Mouse (Mus musculus): ENCODE results near the gene Mthfd1l. TPM values are rescaled to one million over a fixed set of nuclear protein-coding genes. Genes with fewer than 3 reads are reported as not detected.

Gene Mthfd1l
- polyA plus RNA-seq, 1 experiment from 2014 or later = 6.7 TPM

DNA sequence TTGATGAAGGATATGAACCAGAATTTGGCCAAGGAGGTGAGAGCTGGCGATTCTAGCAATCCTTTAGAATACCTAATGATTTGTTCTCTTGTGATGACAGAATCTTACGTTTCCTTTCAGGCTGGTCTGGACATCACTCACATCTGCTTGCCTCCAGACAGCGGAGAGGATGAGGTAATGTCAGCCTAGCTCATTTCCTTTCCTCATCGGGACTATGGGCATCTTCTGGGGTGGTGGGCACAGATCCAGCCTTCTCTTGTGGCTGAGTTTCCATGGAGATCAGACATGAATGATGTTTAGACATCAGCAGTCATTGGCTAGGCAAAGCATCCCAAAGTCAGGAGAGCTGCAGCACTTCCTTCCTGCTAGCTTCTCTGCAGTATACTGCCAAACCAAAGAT lies 7.3 kb downstream of the Mthfd1l start:
- no peak overlapping the region for H3K4me2 ChIP-seq
- peaks cover 6% of the 10 kb centered on the region for H3K36me3 ChIP-seq
- no peak overlapping the region for H3K4me3 ChIP-seq (replicated peaks)
- no peak for ATAC-seq (ENCODE audit: low FRiP score)
- H3K9me3 ChIP-seq (replicated peaks) = no peaks in the 10 kb centered on the region
- no peaks in the 10 kb centered on the region for H3K4me1 ChIP-seq
- H3K27me3 ChIP-seq (replicated peaks) = no peaks in the 10 kb centered on the region
- WGBS = 77% methylated on average over 4 of the region's 4 CpGs
- H3K27ac ChIP-seq (replicated peaks) = no peak overlapping the region
- no peak overlapping the region for H3K9ac ChIP-seq (replicated peaks)

DNA sequence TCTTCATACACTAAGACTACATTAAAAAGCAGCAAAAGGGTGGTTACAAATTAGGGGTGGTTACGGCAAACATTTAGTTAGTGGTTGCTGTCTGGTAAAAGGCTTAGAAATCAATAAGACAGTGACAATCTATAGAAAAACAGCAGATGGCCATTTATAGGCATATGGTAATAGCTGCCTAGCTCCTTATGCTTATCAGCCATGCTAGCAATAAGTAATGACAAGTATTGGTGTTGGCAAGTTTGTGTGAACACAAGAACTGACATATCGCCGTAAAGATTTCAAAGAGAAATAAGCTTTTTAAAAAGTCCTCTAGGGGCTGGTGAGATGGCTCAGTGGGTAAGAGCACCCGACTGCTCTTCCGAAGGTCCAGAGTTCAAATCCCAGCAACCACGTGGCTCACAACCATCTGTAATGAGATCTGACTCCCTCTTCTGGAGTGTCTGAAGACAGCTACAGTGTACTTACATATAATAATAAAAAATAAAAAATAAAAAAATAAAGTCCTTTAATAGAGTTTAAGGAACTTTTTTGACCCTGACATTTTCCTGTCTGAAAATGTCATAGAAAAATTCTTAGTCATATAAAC lies 17.5 kb downstream of the Mthfd1l start:
- Histone ChIP-seq H3K4me3 (replicated peaks) (no peak overlapping the region), H3K9me3 (replicated peaks) (no peaks in the 10 kb centered on the region), H3K4me2 (no peak overlapping the region), H3K9ac (replicated peaks) (no peak overlapping the region), H3K36me3 (peaks cover 19% of the 10 kb centered on the region), H3K4me1 (no peaks in the 10 kb centered on the region), H3K27me3 (replicated peaks) (no peaks in the 10 kb centered on the region), H3K27ac (replicated peaks) (no peak overlapping the region)
- 93% methylated on average over 6 of the region's 6 CpGs for whole genome bisulfite sequencing
- no peak for ATAC-seq (ENCODE audit: low FRiP score)

DNA sequence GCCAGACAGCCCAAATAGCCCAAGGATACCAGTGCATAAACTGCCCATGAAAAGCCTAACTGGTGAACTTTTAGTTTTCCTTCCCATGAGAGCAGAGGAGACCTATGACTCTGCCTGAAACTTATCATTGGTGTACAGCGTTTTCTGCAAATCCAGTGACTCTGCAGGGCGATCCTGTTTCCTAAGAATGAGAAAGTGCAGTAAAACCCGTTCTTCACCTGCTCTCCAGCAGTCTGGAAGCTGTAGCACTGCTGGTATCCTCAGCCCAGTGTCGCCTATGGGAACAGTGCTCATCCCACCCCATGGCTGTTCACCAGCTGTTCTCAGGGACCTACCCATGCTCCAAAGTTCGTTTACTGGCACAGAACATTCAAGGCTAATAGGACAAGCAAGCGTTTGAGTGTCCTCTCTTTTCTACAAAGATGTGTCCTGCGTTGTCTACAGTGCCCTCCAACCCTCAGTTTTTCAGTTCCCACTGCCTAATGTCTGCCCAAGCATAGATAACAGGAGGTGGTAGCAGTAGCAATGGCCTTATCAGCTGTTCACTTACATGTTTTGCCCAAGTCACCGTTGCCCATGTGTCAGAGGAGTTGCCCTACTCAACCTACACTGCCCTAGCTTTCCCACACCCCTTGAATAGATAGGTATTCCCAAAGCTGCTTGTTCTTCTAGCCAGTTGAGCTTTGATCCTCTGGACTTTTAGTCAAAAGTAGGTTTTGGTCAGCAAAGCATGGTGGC lies 20.6 kb downstream of the Mthfd1l start:
- Histone ChIP-seq H3K4me2 (no peak overlapping the region), H3K36me3 (peaks cover 19% of the 10 kb centered on the region), H3K9me3 (replicated peaks) (no peaks in the 10 kb centered on the region), H3K4me3 (replicated peaks) (no peak overlapping the region), H3K9ac (replicated peaks) (no peak overlapping the region), H3K27ac (replicated peaks) (no peak overlapping the region), H3K27me3 (replicated peaks) (no peaks in the 10 kb centered on the region), H3K4me1 (no peaks in the 10 kb centered on the region)
- ATAC-seq (ENCODE audit: low FRiP score) = no peak
- WGBS = 95% methylated on average over 8 of the region's 8 CpGs

DNA sequence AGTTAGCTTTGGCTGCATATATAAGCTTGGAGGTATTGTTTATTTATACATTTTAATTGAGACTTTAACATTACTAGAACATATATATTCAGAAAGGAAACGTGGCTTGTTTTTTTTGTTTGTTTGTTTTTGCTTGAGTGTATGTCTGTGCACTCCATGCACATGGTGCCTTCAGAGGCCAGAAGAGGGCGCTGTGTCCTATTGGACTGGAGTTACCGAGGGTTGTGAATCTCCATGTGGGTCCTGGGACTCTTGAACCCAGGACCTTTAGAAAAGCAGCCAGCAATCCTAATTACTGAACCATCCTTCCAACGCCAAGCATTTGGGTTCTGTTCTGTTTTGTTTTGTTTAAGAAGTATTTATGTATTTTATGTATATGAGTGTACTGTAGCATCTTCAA lies 22.4 kb downstream of the Mthfd1l start:
- ATAC-seq (ENCODE audit: low FRiP score) = no peak
- H3K27me3 ChIP-seq (replicated peaks) = no peaks in the 10 kb centered on the region
- no peak overlapping the region for H3K4me3 ChIP-seq (replicated peaks)
- H3K27ac ChIP-seq (replicated peaks) = no peak overlapping the region
- no peaks in the 10 kb centered on the region for H3K4me1 ChIP-seq
- H3K9me3 ChIP-seq (replicated peaks) = no peaks in the 10 kb centered on the region
- H3K36me3 ChIP-seq = peaks cover 9% of the 10 kb centered on the region; the same call in 1 of the 2 replicates
- H3K9ac ChIP-seq (replicated peaks) = no peak overlapping the region
- H3K4me2 ChIP-seq = no peak overlapping the region
- 89% methylated on average over 4 of the region's 4 CpGs for WGBS

DNA sequence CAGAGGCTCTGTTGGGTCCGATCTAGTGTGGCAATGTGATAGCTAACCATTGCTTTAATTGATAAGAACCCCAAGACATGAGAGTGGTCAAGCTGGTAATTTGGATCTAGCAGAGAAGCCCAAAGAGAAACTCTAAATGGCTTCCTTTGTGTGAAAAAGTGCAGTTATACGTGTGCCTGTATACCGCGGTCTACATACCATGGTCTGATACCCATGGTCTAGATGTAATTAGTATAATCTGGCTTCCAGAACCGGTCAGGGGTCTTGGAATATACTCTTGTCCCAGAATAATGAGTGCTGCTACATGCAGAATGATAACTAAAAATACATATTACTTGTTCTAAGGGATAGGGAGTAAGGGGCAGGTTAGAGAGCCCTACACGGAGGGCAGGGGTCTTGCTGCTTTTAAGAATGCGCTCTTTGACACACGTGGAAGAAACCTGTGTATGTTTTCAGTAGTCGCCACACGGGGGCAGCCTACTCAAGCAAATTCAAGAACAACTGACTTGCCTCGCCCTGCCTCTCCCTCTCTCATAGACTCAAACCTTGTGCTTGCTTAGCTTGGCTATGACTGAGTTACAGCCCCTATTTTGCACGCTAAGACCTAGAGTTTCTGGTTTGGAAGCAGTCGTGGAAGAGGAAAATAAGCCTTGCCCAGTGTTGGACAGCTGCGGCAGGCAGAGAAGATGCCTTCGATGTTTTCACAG lies 23.4 kb downstream of the Mthfd1l start:
- no peak overlapping the region for H3K4me2 ChIP-seq
- no peaks in the 10 kb centered on the region for H3K4me1 ChIP-seq
- no peaks in the 10 kb centered on the region for H3K9me3 ChIP-seq (replicated peaks)
- 0 out of 2 replicates have a peak, but pooled peaks cover 4% of the 10 kb centered on the region for H3K36me3 ChIP-seq
- H3K9ac ChIP-seq (replicated peaks) = no peak overlapping the region
- WGBS = 53% methylated on average over 15 of the region's 15 CpGs
- peak; percentile 88 for ATAC-seq (ENCODE audit: low FRiP score)
- H3K4me3 ChIP-seq (replicated peaks) = no peak overlapping the region
- H3K27ac ChIP-seq (replicated peaks) = peak overlapping the region; percentile 63; the same call in 1 of the 2 replicates
- H3K27me3 ChIP-seq (replicated peaks) = no peaks in the 10 kb centered on the region

DNA sequence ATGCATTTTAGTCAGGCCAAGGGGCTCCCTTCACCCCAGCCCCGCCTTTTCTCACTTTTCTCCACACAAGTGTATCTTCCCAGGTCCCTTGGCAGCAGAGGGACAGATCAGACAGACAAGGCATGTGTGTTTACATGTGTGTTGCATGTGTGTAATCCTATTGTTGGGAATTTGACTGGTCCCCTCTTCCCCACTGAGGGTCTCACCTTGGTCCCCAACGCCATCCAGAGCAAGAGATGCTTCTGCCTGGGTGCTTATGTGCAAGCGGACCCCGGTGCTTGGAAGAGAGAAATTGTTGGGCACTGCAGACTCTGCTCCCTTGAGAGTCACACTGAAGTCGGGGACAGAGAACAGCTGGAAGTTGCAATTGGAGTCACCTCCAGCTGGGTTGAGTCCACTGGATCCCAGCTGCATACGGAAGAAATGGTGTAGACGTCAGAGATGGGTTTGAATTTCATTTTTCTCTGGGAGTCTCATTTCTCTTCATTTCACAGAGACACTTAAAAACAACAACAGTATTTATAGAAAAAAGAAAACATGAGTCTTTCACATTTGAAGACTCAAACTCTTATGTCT lies 25.0 kb downstream of the Mthfd1l start:
- Histone ChIP-seq H3K9ac (replicated peaks) (no peak overlapping the region), H3K4me1 (no peaks in the 10 kb centered on the region), H3K36me3 (no peaks in the 10 kb centered on the region), H3K27me3 (replicated peaks) (no peaks in the 10 kb centered on the region), H3K4me3 (replicated peaks) (no peak overlapping the region), H3K9me3 (replicated peaks) (no peaks in the 10 kb centered on the region), H3K27ac (replicated peaks) (no peak overlapping the region), H3K4me2 (no peak overlapping the region)
- no peak for ATAC-seq (ENCODE audit: low FRiP score)
- 83% methylated on average over 7 of the region's 7 CpGs for WGBS

DNA sequence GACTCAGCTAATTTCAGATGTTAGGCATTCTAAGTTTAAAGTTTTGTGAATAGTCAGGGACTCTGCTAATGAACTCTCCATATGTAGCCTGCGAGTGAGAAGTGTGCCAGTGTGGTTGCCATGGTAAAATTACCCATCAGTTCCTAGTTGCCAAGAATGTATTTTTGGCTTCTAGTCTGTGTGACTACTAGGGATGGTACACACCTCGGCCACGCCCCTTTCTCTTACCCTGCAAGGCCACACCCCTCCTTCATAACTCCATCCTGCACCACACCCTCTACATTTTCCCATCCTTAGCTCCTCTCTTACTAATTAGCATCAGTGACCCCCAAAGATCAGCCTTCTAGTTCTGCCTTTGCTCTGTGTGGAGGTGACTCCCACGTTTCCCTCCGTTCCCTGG lies 29.8 kb downstream of the Mthfd1l start:
- Histone ChIP-seq H3K27me3 (replicated peaks) (no peaks in the 10 kb centered on the region), H3K27ac (replicated peaks) (no peak overlapping the region), H3K36me3 (no peaks in the 10 kb centered on the region), H3K4me2 (no peak overlapping the region), H3K9me3 (replicated peaks) (no peaks in the 10 kb centered on the region), H3K4me3 (replicated peaks) (no peak overlapping the region), H3K4me1 (peaks cover 16% of the 10 kb centered on the region), H3K9ac (replicated peaks) (no peak overlapping the region)
- ATAC-seq (ENCODE audit: low FRiP score) = no peak
- WGBS = 84% methylated on average over 5 of the region's 5 CpGs

DNA sequence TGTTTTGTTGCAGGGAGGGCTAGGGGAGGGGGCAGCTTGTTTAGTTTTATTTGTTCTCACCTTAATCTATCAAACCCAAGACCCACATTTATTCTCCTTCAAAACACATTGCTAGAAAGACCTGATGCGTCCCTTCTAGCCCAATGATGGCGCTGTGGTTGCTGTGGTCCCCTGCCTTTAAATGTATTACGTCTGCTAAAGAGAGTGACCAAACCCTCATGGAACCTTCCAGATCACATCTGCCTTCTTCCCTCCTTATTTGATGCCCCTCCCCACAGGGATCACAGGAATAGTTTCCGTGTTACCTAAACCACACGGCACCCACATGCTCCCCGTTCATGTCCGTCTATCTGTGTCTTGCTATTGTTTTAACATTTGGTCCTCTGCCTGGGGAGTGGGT lies 32.3 kb downstream of the Mthfd1l start:
- H3K4me2 ChIP-seq = no peak overlapping the region
- no peak for ATAC-seq (ENCODE audit: low FRiP score)
- no peak overlapping the region for H3K9ac ChIP-seq (replicated peaks)
- WGBS = 65% methylated on average over 7 of the region's 7 CpGs
- no peaks in the 10 kb centered on the region for H3K27me3 ChIP-seq (replicated peaks)
- H3K4me3 ChIP-seq (replicated peaks) = no peak overlapping the region
- peak overlapping the region; percentile 35; the same call in 1 of the 2 replicates for H3K27ac ChIP-seq (replicated peaks)
- no peaks in the 10 kb centered on the region for H3K36me3 ChIP-seq
- peaks cover 16% of the 10 kb centered on the region for H3K4me1 ChIP-seq
- no peaks in the 10 kb centered on the region for H3K9me3 ChIP-seq (replicated peaks)

DNA sequence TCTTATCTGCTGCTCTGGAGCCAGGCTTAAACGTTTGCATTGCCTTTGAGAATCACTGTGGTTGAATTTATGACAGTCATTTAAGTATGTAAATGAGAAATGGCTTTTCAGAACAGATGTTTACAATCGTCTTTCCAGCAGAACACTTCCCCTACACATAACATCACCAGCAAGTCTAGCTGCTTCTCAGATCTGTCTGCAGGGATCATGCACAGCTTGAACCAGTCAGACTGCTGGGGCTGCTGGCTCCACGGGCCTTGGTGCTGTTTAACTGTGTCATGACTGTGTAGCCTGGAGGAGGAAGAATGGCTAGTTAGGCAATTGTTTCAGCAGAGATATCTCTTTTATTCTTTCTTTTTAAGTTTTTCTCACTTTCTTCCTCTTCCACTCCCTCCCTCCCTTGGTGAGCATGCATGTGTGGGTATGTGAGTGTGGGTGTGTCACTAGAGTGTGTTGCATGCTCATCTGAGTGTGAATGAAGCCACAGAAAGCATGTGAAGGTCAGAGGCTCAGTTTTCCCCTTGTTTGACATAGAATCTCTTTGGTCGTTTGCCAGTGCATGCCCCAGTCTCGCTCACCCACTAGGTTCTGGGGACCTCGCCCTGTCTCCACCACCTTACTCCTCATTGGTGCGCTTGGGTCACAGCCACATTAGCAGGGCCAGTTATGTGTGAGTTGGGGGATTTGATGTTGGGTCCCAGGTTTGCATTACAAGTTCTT lies 33.5 kb downstream of the Mthfd1l start:
- peak; percentile 76 for ATAC-seq (ENCODE audit: low FRiP score)

DNA sequence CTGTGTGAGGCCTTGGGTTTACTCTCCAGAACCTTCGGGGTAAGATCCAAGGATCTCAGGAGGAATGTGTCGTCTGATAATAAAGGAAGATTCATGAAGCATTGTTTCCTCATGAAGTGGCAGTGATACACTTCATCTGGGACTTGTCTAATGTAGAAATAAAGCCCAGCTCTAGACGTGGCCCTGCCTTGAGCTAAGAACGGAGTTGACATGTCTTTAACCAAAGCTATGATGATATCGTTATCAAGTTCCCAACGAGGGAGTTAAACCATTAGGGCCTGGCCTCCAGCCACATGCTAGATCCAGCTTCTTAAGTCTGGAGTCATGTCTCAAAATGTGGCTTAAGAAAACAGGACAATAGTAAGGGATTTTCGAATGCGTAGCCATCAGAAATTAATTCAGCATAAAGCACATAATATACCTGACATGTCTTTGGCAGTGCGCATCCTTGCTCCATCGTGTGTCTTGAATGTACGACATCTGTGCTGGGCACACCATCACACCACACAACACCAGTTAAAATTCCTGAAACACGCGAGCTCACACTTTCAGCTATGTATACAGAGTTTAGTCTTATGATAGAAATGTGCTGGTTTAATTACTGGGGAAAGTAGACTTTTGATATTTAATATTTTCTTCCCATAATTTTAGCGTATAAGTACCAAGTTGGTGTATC lies 49.8 kb downstream of the Mthfd1l start:
- no peaks in the 10 kb centered on the region for H3K36me3 ChIP-seq
- H3K9me3 ChIP-seq (replicated peaks) = no peaks in the 10 kb centered on the region
- no peak overlapping the region for H3K4me3 ChIP-seq (replicated peaks)
- no peak overlapping the region for H3K27ac ChIP-seq (replicated peaks)
- WGBS = 88% methylated on average over 14 of the region's 14 CpGs
- H3K4me2 ChIP-seq = no peak overlapping the region
- no peak for ATAC-seq (ENCODE audit: low FRiP score)
- H3K4me1 ChIP-seq = no peaks in the 10 kb centered on the region
- H3K27me3 ChIP-seq (replicated peaks) = no peaks in the 10 kb centered on the region
- no peak overlapping the region for H3K9ac ChIP-seq (replicated peaks)

More for the DNA sequence above, 33.5 kb downstream of the Mthfd1l start:
- Histone ChIP-seq H3K9ac (replicated peaks) (no peak overlapping the region), H3K4me1 (peaks cover 16% of the 10 kb centered on the region), H3K9me3 (replicated peaks) (no peaks in the 10 kb centered on the region), H3K36me3 (no peaks in the 10 kb centered on the region), H3K27me3 (replicated peaks) (no peaks in the 10 kb centered on the region), H3K4me2 (no peak overlapping the region), H3K27ac (replicated peaks) (peak overlapping the region; percentile 60), H3K4me3 (replicated peaks) (no peak overlapping the region)
- 56% methylated on average over 7 of the region's 7 CpGs for WGBS

DNA sequence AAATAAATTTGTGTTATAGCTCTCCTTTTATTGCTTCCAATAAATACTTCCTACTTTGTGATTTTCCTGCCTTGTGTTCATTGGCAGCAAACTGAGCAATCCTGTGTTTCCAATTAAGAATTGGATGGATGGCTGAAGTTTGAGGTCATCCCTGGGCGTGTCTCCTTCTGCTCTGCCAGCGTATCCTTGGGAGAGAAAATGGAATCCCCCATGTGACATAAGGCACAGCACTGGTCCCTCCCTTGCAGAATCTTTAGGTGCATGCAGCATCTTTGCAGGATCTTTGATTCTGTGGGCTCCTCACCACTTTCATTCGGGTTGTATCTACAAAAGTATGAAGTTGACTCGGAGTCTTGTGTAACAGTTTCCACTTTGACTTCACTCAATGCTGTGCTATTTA lies 53.7 kb downstream of the Mthfd1l start:
- ATAC-seq (ENCODE audit: low FRiP score) = no peak
- Histone ChIP-seq H3K9ac (replicated peaks) (no peak overlapping the region), H3K27ac (replicated peaks) (no peak overlapping the region), H3K4me3 (replicated peaks) (no peak overlapping the region), H3K27me3 (replicated peaks) (no peaks in the 10 kb centered on the region), H3K4me2 (no peak overlapping the region), H3K4me1 (no peaks in the 10 kb centered on the region), H3K36me3 (no peaks in the 10 kb centered on the region), H3K9me3 (replicated peaks) (no peaks in the 10 kb centered on the region)
- 92% methylated on average over 4 of the region's 4 CpGs for WGBS
